Mouse (Mus musculus): ENCODE data around the gene Mmp24.

DNA sequence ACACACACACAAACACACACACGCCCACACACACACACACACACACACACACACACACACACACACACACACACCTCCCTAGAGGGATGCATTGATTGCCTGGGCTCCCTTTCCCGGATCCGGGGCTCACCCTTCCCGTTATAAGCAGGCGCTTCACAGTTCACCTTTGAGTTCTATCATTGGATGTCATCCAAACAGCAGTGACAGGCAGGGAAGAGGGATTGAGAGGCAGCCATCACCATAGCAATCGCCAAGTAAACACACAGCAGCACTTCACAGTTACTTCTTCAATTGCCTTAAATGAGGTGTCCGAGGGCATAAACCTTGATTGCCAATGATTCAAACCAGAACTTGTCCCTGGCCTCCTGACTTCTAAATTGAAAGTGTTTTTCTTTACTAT, 3.9 kb downstream of the Mmp24 start:
- TF ChIP-seq CTCF (conservative IDR thresholded peaks at IDR 0.05; ENCODE audit: insufficient read depth, insufficient read length, low read depth, low read length) (no peak), POLR2A (IDR thresholded peaks at IDR 0.05; ENCODE audit: low read depth, low read length) (no peak)
